ENCODE assay signal across 25 mouse cellular contexts in genomic region chr13:10253049-10253448, GRCm38 (mm10).
DNase-seq lines count a peak whose midpoint lies in the region; ATAC-seq and TF ChIP-seq lines count a peak whose summit lies in the region.
"Had no signal": no experiment of that assay in that cellular context is flagged by ENCODE, and none has a peak within 500 bp of the region (broad histone marks: within the 10 kb centered on the region; RNA-seq: fewer than 3 reads in every experiment).

No protein-coding gene starts in this region.

- H3K36me3 ChIP-seq in lung, postnatal 0 days (ENCODE audit: insufficient read depth, low read length) = no peaks in the 10 kb centered on the region
- H3K36me3 ChIP-seq in G1E (replicated peaks) = no peaks in the 10 kb centered on the region
- no peaks in the 10 kb centered on the region for H3K36me3 ChIP-seq in splenic B cell, adult 2 months (ENCODE audit: control insufficient read depth, insufficient read depth, low read length, poor library complexity, severe bottlenecking)
- no peaks in the 10 kb centered on the region for H3K36me3 ChIP-seq in forebrain, embryonic 14.5 days (ENCODE audit: control insufficient read depth, insufficient read depth, low read length)
- H3K36me3 ChIP-seq: embryonic facial prominence, embryonic 12.5 days; forebrain, embryonic 15.5 days; heart, embryonic 12.5 days; hindbrain, embryonic 13.5 days; limb, embryonic 10.5 days; midbrain, embryonic 15.5 days; neural tube, embryonic 15.5 days had no signal

- no peak overlapping the region for H3K4me3 ChIP-seq in lung, postnatal 0 days (ENCODE audit: low read depth, low read length)
- H3K4me3 ChIP-seq in lung, adult 2 months (replicated peaks; ENCODE audit: extremely low read depth, low read depth, low read length) = no peak overlapping the region
- H3K4me3 ChIP-seq in G1E (ENCODE audit: low read depth, low read length) = no peak overlapping the region
- no peak overlapping the region for H3K4me3 ChIP-seq in forebrain, embryonic 14.5 days (ENCODE audit: low read depth, low read length)
- H3K4me3 ChIP-seq: embryonic facial prominence, embryonic 12.5 days; erythroblast, embryonic 14.5 days; forebrain, embryonic 15.5 days; heart, embryonic 12.5 days; hindbrain, embryonic 13.5 days; limb, embryonic 10.5 days; midbrain, embryonic 15.5 days; neural tube, embryonic 15.5 days had no signal

- no peaks in the 10 kb centered on the region for H3K27me3 ChIP-seq in lung, postnatal 0 days (replicated peaks; ENCODE audit: insufficient read depth, low read length)
- no peaks in the 10 kb centered on the region for H3K27me3 ChIP-seq in G1E (ENCODE audit: insufficient read depth, low read length)
- no peaks in the 10 kb centered on the region; the same call in 1 of the 2 replicates for H3K27me3 ChIP-seq in splenic B cell, adult 2 months (ENCODE audit: control insufficient read depth, insufficient read depth, low read length, poor library complexity, severe bottlenecking)
- H3K27me3 ChIP-seq in forebrain, embryonic 14.5 days (replicated peaks; ENCODE audit: control insufficient read depth, insufficient read depth, low read length) = no peaks in the 10 kb centered on the region
- H3K27me3 ChIP-seq: embryonic facial prominence, embryonic 12.5 days; forebrain, embryonic 15.5 days; heart, embryonic 12.5 days; hindbrain, embryonic 13.5 days; midbrain, embryonic 15.5 days; neural tube, embryonic 15.5 days had no signal

- peak; percentile 33 for DNase-seq in lung, postnatal 0 days (ENCODE audit: low spot score)
- no peak for DNase-seq in lung, adult 2 months
- DNase-seq in G1E (ENCODE audit: low spot score) = peak; percentile 8
- peak; percentile 56 for DNase-seq in splenic B cell, adult 2 months (ENCODE audit: low read depth, low spot score)
- DNase-seq in layer of hippocampus, postnatal 14 days (ENCODE audit: low spot score in 2 of 2) = no peak
- no peak for DNase-seq in forebrain, embryonic 14.5 days (ENCODE audit: low spot score)
- DNase-seq: adrenal gland, postnatal 36 days; cerebellum, adult 18-20 months; heart, postnatal 14 days; kidney, adult 9 months; kidney, postnatal 36 days; right cerebral cortex, postnatal 14 days; spleen, adult 18-20 months; thymus, adult 2 months had no signal

- TF ChIP-seq POLR2A in lung, adult 2 months (IDR thresholded peaks at IDR 0.05; ENCODE audit: borderline replicate concordance, extremely low read depth, low read depth, low read length) = no peak

- no peak overlapping the region for H3K4me2 ChIP-seq in lung, postnatal 0 days (replicated peaks; ENCODE audit: low read depth, low read length)
- H3K4me2 ChIP-seq in forebrain, embryonic 14.5 days (ENCODE audit: low read length) = no peak overlapping the region
- H3K4me2 ChIP-seq: embryonic facial prominence, embryonic 12.5 days; forebrain, embryonic 15.5 days; heart, embryonic 12.5 days; hindbrain, embryonic 13.5 days; midbrain, embryonic 15.5 days; neural tube, embryonic 15.5 days had no signal

- no peak overlapping the region for H3K27ac ChIP-seq in lung, postnatal 0 days (ENCODE audit: low read length)
- H3K27ac ChIP-seq in forebrain, embryonic 14.5 days (ENCODE audit: low read depth, low read length) = no peak overlapping the region
- H3K27ac ChIP-seq: embryonic facial prominence, embryonic 12.5 days; forebrain, embryonic 15.5 days; hindbrain, embryonic 13.5 days; limb, embryonic 10.5 days; liver, embryonic 14.5 days; midbrain, embryonic 15.5 days; neural tube, embryonic 15.5 days had no signal

- H3K4me1 ChIP-seq in lung, postnatal 0 days (ENCODE audit: insufficient read depth, low read depth, low read length) = no peaks in the 10 kb centered on the region
- H3K4me1 ChIP-seq in lung, adult 2 months (ENCODE audit: control insufficient read depth, insufficient read depth, low read length) = no peaks in the 10 kb centered on the region
- peaks cover 8% of the 10 kb centered on the region; the same call in 1 of the 2 replicates for H3K4me1 ChIP-seq in G1E (ENCODE audit: insufficient read depth, low read depth, low read length)
- no peaks in the 10 kb centered on the region for H3K4me1 ChIP-seq in forebrain, embryonic 14.5 days (ENCODE audit: control insufficient read depth, insufficient read depth, low read length)
- H3K4me1 ChIP-seq: embryonic facial prominence, embryonic 12.5 days; forebrain, embryonic 15.5 days; heart, embryonic 12.5 days; hindbrain, embryonic 13.5 days; limb, embryonic 10.5 days; midbrain, embryonic 15.5 days; neural tube, embryonic 15.5 days had no signal

- 0 out of 2 replicates have a peak, but pooled peaks have one; percentile 30 for ATAC-seq in lung, postnatal 0 days
- ATAC-seq in G1E (ENCODE audit: extremely low read depth, insufficient number of reproducible peaks, low FRiP score, poor library complexity, severe bottlenecking) = peak; percentile 89
- ATAC-seq in hematopoietic stem cell, adult 5-6 weeks (replicated peaks in 1 of 2; ENCODE audit: insufficient read depth in 1 of 2, low FRiP score in 2 of 2, low TSS enrichment in 1 of 2, low read depth in 1 of 2, poor library complexity in 2 of 2, severe bottlenecking in 2 of 2) = peak; percentile 94 to 98
- ATAC-seq in forebrain, embryonic 14.5 days = no peak
- ATAC-seq: forebrain, embryonic 15.5 days; inflammation-experienced regulatory T-cells, adult 6 months; midbrain, embryonic 15.5 days had no signal

- H3K9me3 ChIP-seq in lung, postnatal 0 days (ENCODE audit: low read length) = no peaks in the 10 kb centered on the region
- no peaks in the 10 kb centered on the region for H3K9me3 ChIP-seq in G1E (replicated peaks)
- H3K9me3 ChIP-seq in forebrain, embryonic 14.5 days (replicated peaks; ENCODE audit: control insufficient read depth, low read length) = no peaks in the 10 kb centered on the region
- H3K9me3 ChIP-seq: embryonic facial prominence, embryonic 12.5 days; forebrain, embryonic 15.5 days; heart, embryonic 12.5 days; hindbrain, embryonic 13.5 days; limb, embryonic 10.5 days; midbrain, embryonic 15.5 days; neural tube, embryonic 15.5 days had no signal

- no peak for TF ChIP-seq CTCF in lung, postnatal 0 days (IDR thresholded peaks at IDR 0.05)
- no peak for TF ChIP-seq CTCF in lung, adult 2 months (IDR thresholded peaks at IDR 0.05; ENCODE audit: insufficient read depth, low read length)
- no peak for TF ChIP-seq CTCF in G1E (IDR thresholded peaks at IDR 0.05; ENCODE audit: low read depth, low read length)

- H3K9ac ChIP-seq in lung, postnatal 0 days (replicated peaks; ENCODE audit: low read depth) = no peak overlapping the region
- no peak overlapping the region for H3K9ac ChIP-seq in forebrain, embryonic 14.5 days (ENCODE audit: low read length)
- H3K9ac ChIP-seq: embryonic facial prominence, embryonic 12.5 days; forebrain, embryonic 15.5 days; heart, embryonic 12.5 days; hindbrain, embryonic 13.5 days; liver, embryonic 14.5 days; midbrain, embryonic 15.5 days; neural tube, embryonic 15.5 days had no signal

- TF ChIP-seq EP300 in lung, postnatal 0 days (IDR thresholded peaks at IDR 0.05) = no peak

Comparison
In these comparisons a context has a peak if more than half of its experiments do, and no peak if none do; other contexts are left out.
1. DNase-seq: peak in lung, postnatal 0 days (single experiment), G1E (single experiment) and splenic B cell, adult 2 months (single experiment); none in lung, adult 2 months (single experiment), layer of hippocampus, postnatal 14 days (0 of 2) and forebrain, embryonic 14.5 days (single experiment).